Mouse (Mus musculus) megakaryocyte, embryonic 14.5 days (primary cell): ENCODE data around the gene Myo1e. TPM values are rescaled to one million over a fixed set of nuclear protein-coding genes. Genes with fewer than 3 reads are reported as not detected.
A peak's percentile ranks its signal among the peaks of the same experiment; 100 is the strongest.
"Not testable (repeated sequence)": the region's sequence is repeated elsewhere in the genome, so short reads cannot be mapped to it uniquely, and the experiment has no call there.

Experiments used
- H3K27me3 ChIP-seq: replicated peaks from 2 replicates; pipeline ENCODE3; 2012; ENCODE audit warnings: inconsistent platforms
- H3K36me3 ChIP-seq: replicated peaks from 2 replicates; pipeline ENCODE3; 2012; ENCODE audit warnings: low read length, inconsistent platforms, mixed read lengths
- H3K4me1 ChIP-seq: 2 replicates; pipeline ENCODE4 v1.6.1; 2012; ENCODE audit warnings: inconsistent platforms
- H3K4me3 ChIP-seq: replicated peaks from 2 replicates; pipeline ENCODE3; 2012; ENCODE audit warnings: moderate library complexity, mild to moderate bottlenecking, inconsistent platforms
- H3K9me3 ChIP-seq: 2 replicates; pipeline ENCODE4 v1.6.1; 2012; ENCODE audit warnings: inconsistent platforms
- FLI1 ChIP-seq: IDR thresholded peaks from 2 replicates; pipeline ENCODE4 v1.6.1; 2012; ENCODE audit warnings: low read length, inconsistent platforms, mixed read lengths
- GATA1 ChIP-seq: IDR thresholded peaks from 3 replicates; pipeline ENCODE4 v1.6.1; 2012; ENCODE audit warnings: mixed read lengths, low read length, inconsistent platforms, borderline replicate concordance
- polyA plus RNA-seq: library from polyadenylated mRNA; stranded (reverse); fragments of >175 nt; gene quantifications from 2 replicates; pipeline ENCODE4 v1.2.3, GENCODE M21; 2012; ENCODE audit warnings: low replicate concordance; ENCODE audit not compliant: insufficient read depth

Gene Myo1e
- polyA plus RNA-seq, 1 experiment, result 16.7 TPM

- no peak overlapping the region for H3K4me3 ChIP-seq
- H3K4me1 ChIP-seq, result peaks cover 64% of the 10 kb centered on the region
- peaks cover 15% of the 10 kb centered on the region for H3K36me3 ChIP-seq
- TF ChIP-seq FLI1, result no peak
- no peak for TF ChIP-seq GATA1
- H3K9me3 ChIP-seq, result no peaks in the 10 kb centered on the region
- no peaks in the 10 kb centered on the region for H3K27me3 ChIP-seq
These were observed 40.9 kb downstream of the Myo1e start for GRCm38 (mm10) chr9:70248046-70248445.

- no peak overlapping the region for H3K4me3 ChIP-seq
- H3K36me3 ChIP-seq, result peaks cover 21% of the 10 kb centered on the region
- TF ChIP-seq GATA1 (no peak), FLI1 (no peak)
- H3K9me3 ChIP-seq, result no peaks in the 10 kb centered on the region
- H3K4me1 ChIP-seq, result peaks cover 65% of the 10 kb centered on the region
- H3K27me3 ChIP-seq, result no peaks in the 10 kb centered on the region
These were observed 41.7 kb downstream of the Myo1e start for GRCm38 (mm10) chr9:70248826-70249225.

DNA sequence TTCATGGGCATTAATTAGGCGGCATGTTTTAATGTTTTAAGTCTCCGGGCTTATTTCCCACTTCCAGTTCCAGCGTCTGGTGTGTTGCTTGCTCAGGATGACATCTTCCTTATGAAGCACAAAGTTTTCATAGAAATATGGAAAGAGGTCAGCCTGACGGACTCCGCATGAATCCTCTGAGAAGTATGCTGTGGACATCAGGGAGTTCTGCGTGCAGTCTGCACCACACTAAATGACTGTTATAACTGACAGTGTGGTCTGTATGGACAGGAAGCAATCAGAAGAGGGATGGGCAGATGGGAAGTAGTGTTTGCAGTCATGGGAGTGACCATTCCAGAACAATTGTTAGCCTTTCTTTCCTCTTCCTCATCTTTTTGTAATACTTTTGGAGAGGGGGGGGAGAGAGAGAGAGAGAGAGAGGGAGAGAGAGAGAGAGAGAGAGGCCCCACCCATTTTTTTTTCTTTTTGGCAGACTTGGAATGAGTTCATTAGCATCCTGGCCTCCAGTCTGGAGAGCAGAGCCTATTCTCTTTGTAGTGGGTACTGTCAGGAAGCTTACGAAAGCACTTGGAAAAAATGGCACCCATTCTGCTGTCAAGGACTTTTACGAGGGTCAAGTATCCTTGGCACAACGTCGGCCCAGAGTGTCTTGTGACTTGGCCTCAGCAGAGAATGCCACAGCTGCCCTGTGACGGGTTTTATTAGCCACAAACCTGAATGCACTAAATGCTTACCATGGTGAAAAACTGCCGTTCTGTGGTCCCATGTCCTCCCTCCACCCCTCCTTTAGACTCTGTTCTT, 42.9 kb downstream of the Myo1e start:
- Histone ChIP-seq H3K36me3 (peaks cover 30% of the 10 kb centered on the region), H3K4me3 (no peak overlapping the region), H3K27me3 (no peaks in the 10 kb centered on the region), H3K9me3 (no peaks in the 10 kb centered on the region), H3K4me1 (peaks cover 62% of the 10 kb centered on the region)
- TF ChIP-seq GATA1 (no peak), FLI1 (no peak)

DNA sequence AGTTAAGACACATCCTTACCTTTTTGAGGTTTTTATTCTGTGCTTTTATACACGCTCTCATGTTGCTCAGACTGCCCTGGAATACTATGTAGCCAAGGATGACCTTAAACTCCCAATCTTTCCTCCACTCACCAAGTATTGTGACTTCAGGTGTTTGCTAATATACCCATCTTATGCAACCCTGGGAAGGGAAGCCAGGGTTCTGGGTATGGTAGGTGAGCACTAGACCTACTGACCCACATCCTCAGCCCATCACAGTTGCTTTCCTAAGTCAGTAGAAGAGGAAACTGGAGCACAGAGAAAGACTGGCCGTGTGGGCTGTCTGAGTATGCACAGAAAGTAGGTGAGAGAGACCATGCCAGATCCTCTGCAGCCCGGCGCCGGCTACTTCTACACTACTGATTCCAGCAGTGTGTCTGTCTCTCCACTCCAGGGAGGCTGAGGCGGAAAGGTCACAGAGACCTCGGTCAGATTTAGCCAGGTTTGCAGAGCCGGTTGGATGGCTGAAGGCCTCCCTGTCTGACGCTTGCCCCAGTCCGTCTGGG, 44.4 kb downstream of the Myo1e start:
- Histone ChIP-seq H3K4me1 (peaks cover 68% of the 10 kb centered on the region), H3K27me3 (no peaks in the 10 kb centered on the region), H3K9me3 (no peaks in the 10 kb centered on the region), H3K4me3 (no peak overlapping the region), H3K36me3 (peaks cover 34% of the 10 kb centered on the region)
- TF ChIP-seq GATA1 (no peak), FLI1 (no peak)

DNA sequence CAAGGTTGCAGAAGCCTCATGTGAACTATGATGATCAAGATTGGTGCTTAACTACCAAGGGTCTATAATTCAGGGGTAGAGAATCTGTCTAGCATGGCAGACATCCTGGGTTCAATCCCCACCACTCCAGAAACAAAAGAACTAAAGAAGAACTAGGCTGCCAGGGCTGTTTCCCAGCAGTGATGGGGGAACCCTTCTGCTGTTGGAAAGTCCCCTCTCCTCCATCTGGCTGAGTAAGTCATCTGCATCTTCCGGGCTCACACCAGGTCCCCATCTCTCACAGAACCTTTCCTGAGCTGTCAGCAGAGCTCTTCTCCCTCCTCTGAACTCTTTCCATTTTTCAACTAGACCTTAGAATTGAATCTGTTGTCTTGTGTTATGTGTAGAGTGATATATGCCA, 45.9 kb downstream of the Myo1e start:
- Histone ChIP-seq H3K27me3 (no peaks in the 10 kb centered on the region), H3K36me3 (peaks cover 34% of the 10 kb centered on the region), H3K9me3 (no peaks in the 10 kb centered on the region), H3K4me1 (peaks cover 80% of the 10 kb centered on the region), H3K4me3 (no peak overlapping the region)
- no peak for TF ChIP-seq GATA1
- TF ChIP-seq FLI1, result no peak

DNA sequence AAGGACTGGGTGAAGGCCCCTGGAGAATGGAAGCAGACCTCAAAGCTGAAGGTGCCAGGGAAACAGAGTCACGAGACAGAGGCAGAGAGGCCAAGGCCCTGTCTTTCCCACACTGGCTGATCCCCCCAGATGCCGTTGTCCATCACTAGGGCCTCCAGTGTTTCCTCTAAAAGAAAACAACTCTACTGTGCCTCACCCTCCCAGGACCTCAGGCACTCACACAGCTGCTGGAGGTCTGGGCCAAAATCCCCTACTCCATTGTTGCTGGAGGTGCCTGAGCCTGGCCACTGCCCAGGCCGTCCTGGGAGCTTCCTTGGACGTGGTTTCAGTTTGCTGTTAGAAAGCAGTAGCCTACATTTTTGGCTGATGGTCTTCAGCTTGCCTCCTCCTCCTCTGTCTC, 47.9 kb downstream of the Myo1e start:
- Histone ChIP-seq H3K4me3 (no peak overlapping the region), H3K36me3 (peaks cover 34% of the 10 kb centered on the region), H3K4me1 (peaks cover 82% of the 10 kb centered on the region), H3K27me3 (no peaks in the 10 kb centered on the region), H3K9me3 (no peaks in the 10 kb centered on the region)
- TF ChIP-seq GATA1 (no peak), FLI1 (no peak)

GRCm38 (mm10) chr9:70256027-70256426, 48.9 kb downstream of the Myo1e start:
- peaks cover 87% of the 10 kb centered on the region for H3K4me1 ChIP-seq
- peaks cover 34% of the 10 kb centered on the region for H3K36me3 ChIP-seq
- not testable (repeated sequence) for H3K4me3 ChIP-seq, H3K27me3 ChIP-seq, H3K9me3 ChIP-seq

DNA sequence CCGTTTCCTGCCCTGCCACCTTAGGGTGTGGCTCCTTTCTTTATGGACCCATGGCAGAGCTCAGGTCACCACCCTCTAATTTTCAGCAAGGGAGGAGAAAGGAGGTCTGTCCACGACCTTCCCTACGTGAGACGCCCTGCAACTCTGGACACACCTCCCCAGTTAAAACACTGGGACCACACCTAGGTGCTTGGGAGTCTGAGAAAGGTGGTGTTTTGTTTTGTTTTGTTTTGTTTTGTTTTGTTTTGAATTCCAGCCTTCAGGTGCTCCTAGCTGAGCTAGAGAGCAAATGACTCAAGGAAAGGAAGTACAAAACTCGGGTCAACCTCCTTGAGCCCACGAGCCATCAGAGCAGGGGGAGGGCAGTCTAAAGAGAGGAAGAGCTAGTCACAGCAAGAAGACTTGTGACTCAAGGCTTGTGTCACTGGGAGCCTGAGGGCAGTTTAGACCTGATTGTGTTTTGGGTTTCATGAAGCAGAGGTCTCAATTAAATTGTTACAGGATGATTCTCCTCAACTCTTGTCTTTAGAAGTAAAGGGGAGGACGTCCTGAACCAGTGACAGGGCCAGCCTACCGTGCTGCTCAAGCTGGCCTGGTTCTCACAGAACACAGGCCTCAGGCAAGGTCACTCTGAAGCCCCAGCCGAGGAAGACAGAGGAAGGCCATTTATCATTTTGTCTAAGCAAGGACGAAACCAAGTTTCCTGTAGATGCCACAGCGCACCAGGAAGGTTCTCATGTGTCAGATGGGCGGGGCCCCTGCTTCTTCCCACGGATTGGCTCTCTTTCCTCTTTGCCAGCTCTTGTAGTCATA, 50.3 kb downstream of the Myo1e start:
- no peak for TF ChIP-seq GATA1
- TF ChIP-seq FLI1, result no peak
- Histone ChIP-seq H3K4me3 (peak overlapping the region; percentile 81), H3K27me3 (no peaks in the 10 kb centered on the region), H3K9me3 (no peaks in the 10 kb centered on the region), H3K4me1 (peaks cover 91% of the 10 kb centered on the region), H3K36me3 (peaks cover 25% of the 10 kb centered on the region)

- no peak overlapping the region for H3K4me3 ChIP-seq
- H3K36me3 ChIP-seq, result peaks cover 4% of the 10 kb centered on the region
- H3K9me3 ChIP-seq, result no peaks in the 10 kb centered on the region
- no peak for TF ChIP-seq FLI1
- TF ChIP-seq GATA1, result no peak
- H3K4me1 ChIP-seq, result peaks cover 96% of the 10 kb centered on the region
- H3K27me3 ChIP-seq, result no peaks in the 10 kb centered on the region
These were observed 53.2 kb downstream of the Myo1e start for GRCm38 (mm10) chr9:70260324-70260841.

DNA sequence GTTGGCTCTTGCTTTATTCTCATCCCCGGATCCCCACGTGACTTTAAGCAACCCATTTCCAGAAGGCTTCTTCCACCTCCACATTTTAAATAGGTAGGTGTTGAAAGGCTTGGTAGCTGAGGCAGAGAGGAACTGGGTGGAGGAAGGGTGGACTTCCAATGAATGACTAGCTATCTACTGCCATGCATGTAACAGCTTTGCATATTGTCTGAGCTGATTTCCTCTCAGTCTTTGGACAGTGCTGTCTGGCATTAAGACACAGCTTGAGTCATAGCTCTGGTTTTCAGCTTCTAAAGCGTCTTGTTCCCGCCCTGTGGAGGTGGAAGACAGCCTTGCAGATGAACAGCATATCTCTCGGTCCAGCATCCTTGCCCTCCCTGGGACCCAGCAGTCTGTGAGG, 54.5 kb downstream of the Myo1e start:
- TF ChIP-seq GATA1 (no peak), FLI1 (no peak)
- Histone ChIP-seq H3K4me1 (peaks cover 98% of the 10 kb centered on the region), H3K36me3 (no peaks in the 10 kb centered on the region), H3K9me3 (no peaks in the 10 kb centered on the region), H3K27me3 (no peaks in the 10 kb centered on the region), H3K4me3 (peak overlapping the region; percentile 76)
